21 mouse cellular contexts compared by ENCODE assay signal in the genomic region with DNA sequence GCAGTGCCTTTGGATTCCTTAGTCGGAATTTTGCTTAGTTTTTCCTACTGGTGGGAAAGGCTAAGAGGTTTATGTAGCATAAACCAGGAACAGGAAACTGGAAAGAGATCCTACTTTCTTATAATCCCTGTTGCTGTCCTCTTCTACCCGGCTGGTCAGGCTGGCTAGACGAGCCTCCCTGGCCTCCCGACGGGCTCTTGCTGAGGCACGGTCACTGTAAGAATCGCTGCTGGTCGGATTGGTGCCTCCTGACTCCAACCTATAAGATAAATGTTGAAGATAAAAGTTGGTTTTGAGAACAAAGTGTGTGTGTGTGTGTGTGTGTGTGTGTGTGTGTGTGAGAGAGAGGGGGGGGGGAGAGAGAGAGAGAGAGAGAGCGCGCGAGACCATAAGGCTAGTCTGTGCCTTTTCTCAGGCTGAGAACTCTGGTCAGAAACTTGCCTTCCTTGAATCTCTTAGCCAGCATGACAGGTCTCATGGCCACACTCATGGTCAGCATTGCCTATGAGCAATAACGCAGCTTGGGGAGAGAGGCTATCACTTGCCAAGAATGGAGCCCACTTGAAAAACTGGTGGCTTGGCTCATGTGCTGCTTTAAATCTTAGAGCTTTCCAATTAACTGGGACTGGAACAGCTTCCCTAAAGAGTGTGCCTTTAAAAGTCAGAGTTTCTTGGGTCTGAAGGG.
A peak's percentile ranks its signal among the peaks of the same experiment; 100 is the strongest.
DNase-seq lines count a peak whose midpoint lies in the region; ATAC-seq and TF ChIP-seq lines count a peak whose summit lies in the region.
"Had no signal": no experiment of that assay in that cellular context is flagged by ENCODE, and none has a peak within 500 bp of the region (broad histone marks: within the 10 kb centered on the region; RNA-seq: fewer than 3 reads in every experiment).

No protein-coding gene starts in this region.

- intact Hi-C loops in left cerebral cortex, postnatal 36 days (cut with DNase I) = no loop called here

- no peak overlapping the region for H3K4me2 ChIP-seq in intestine, embryonic 14.5 days (ENCODE audit: low read length)
- no peak overlapping the region for H3K4me2 ChIP-seq in intestine, postnatal 0 days (replicated peaks; ENCODE audit: low read depth)
- H3K4me2 ChIP-seq in heart, postnatal 0 days (ENCODE audit: low read depth, low read length) = no peak overlapping the region
- H3K4me2 ChIP-seq in forebrain, embryonic 16.5 days (ENCODE audit: low read length) = no peak overlapping the region
- H3K4me2 ChIP-seq: embryonic facial prominence, embryonic 12.5 days; forebrain, embryonic 15.5 days; hindbrain, embryonic 13.5 days; liver, embryonic 11.5 days; neural tube, embryonic 15.5 days had no signal

- H3K9me3 ChIP-seq in heart, embryonic 10.5 days = no peaks in the 10 kb centered on the region
- H3K9me3 ChIP-seq in intestine, embryonic 14.5 days (ENCODE audit: control insufficient read depth, low read length) = no peaks in the 10 kb centered on the region
- no peaks in the 10 kb centered on the region for H3K9me3 ChIP-seq in intestine, postnatal 0 days (ENCODE audit: control insufficient read depth)
- no peaks in the 10 kb centered on the region for H3K9me3 ChIP-seq in embryonic facial prominence, embryonic 10.5 days
- H3K9me3 ChIP-seq in heart, postnatal 0 days (replicated peaks; ENCODE audit: control insufficient read depth, low read length) = no peaks in the 10 kb centered on the region
- no peaks in the 10 kb centered on the region for H3K9me3 ChIP-seq in forebrain, embryonic 16.5 days (ENCODE audit: control insufficient read depth, low read length)
- H3K9me3 ChIP-seq: embryonic facial prominence, embryonic 12.5 days; forebrain, embryonic 15.5 days; hindbrain, embryonic 13.5 days; neural tube, embryonic 15.5 days had no signal

- WGBS in heart, embryonic 10.5 days = 81% methylated on average over 12 of the region's 12 CpGs
- WGBS in intestine, embryonic 14.5 days = 71% methylated on average over 12 of the region's 12 CpGs
- 82% methylated on average over 12 of the region's 12 CpGs for WGBS in intestine, postnatal 0 days
- 81% methylated on average over 12 of the region's 12 CpGs for WGBS in embryonic facial prominence, embryonic 10.5 days
- WGBS in heart, postnatal 0 days = 76% methylated on average over 12 of the region's 12 CpGs
- WGBS in forebrain, embryonic 16.5 days = 88% methylated on average over 12 of the region's 12 CpGs

- no peaks in the 10 kb centered on the region for H3K27me3 ChIP-seq in heart, embryonic 10.5 days (ENCODE audit: insufficient read depth, poor library complexity, severe bottlenecking)
- H3K27me3 ChIP-seq in intestine, embryonic 14.5 days (replicated peaks; ENCODE audit: control insufficient read depth, insufficient read depth, low read length) = no peaks in the 10 kb centered on the region
- no peaks in the 10 kb centered on the region for H3K27me3 ChIP-seq in intestine, postnatal 0 days (replicated peaks; ENCODE audit: control insufficient read depth, insufficient read depth, low read length)
- H3K27me3 ChIP-seq in embryonic facial prominence, embryonic 10.5 days (replicated peaks; ENCODE audit: low read depth, poor library complexity, severe bottlenecking) = no peaks in the 10 kb centered on the region
- H3K27me3 ChIP-seq in heart, postnatal 0 days (ENCODE audit: control insufficient read depth, insufficient read depth, low read length) = no peaks in the 10 kb centered on the region
- H3K27me3 ChIP-seq in forebrain, embryonic 16.5 days (replicated peaks; ENCODE audit: control insufficient read depth, insufficient read depth, low read length) = no peaks in the 10 kb centered on the region
- H3K27me3 ChIP-seq: embryonic facial prominence, embryonic 12.5 days; forebrain, embryonic 15.5 days; hindbrain, embryonic 13.5 days; neural tube, embryonic 15.5 days had no signal

- TF ChIP-seq CTCF in intestine, postnatal 0 days (IDR thresholded peaks at IDR 0.05; ENCODE audit: low read depth) = no peak
- TF ChIP-seq CTCF in heart, postnatal 0 days (IDR thresholded peaks at IDR 0.05; ENCODE audit: low read depth) = no peak

- peak; percentile 75 for DNase-seq in heart, embryonic 10.5 days (ENCODE audit: low spot score)
- no peak for DNase-seq in heart, postnatal 4 days
- DNase-seq in intestine, embryonic 14.5 days (ENCODE audit: low spot score) = no peak
- no peak for DNase-seq in embryonic facial prominence, embryonic 10.5 days (ENCODE audit: low spot score)
- no peak for DNase-seq in heart, postnatal 0 days (ENCODE audit: low spot score)
- DNase-seq in left cerebral cortex, postnatal 36 days (ENCODE audit: low spot score in 2 of 2) = no peak
- DNase-seq: B cell, adult 2 months; gastrocnemius, postnatal 36 days; kidney, postnatal 10 days; lung, adult 2 months; lung, postnatal 36 days; spleen, adult 18-20 months had no signal

- peaks cover 36% of the 10 kb centered on the region; the same call in 1 of the 2 replicates for H3K36me3 ChIP-seq in heart, embryonic 10.5 days
- peaks cover 48% of the 10 kb centered on the region for H3K36me3 ChIP-seq in intestine, embryonic 14.5 days (ENCODE audit: control insufficient read depth, insufficient read depth, low read length)
- peaks cover 10% of the 10 kb centered on the region for H3K36me3 ChIP-seq in intestine, postnatal 0 days (ENCODE audit: control insufficient read depth, insufficient read depth)
- H3K36me3 ChIP-seq in embryonic facial prominence, embryonic 10.5 days (replicated peaks) = no peaks in the 10 kb centered on the region
- H3K36me3 ChIP-seq in heart, postnatal 0 days (replicated peaks; ENCODE audit: control insufficient read depth, insufficient read depth, low read length) = peaks cover 50% of the 10 kb centered on the region
- peaks cover 8% of the 10 kb centered on the region for H3K36me3 ChIP-seq in forebrain, embryonic 16.5 days (ENCODE audit: control insufficient read depth, insufficient read depth)

- no peak overlapping the region for H3K9ac ChIP-seq in intestine, embryonic 14.5 days (ENCODE audit: low read length)
- no peak overlapping the region for H3K9ac ChIP-seq in intestine, postnatal 0 days (ENCODE audit: low read depth, low read length)
- no peak overlapping the region for H3K9ac ChIP-seq in heart, postnatal 0 days (replicated peaks; ENCODE audit: low read depth, low read length)
- H3K9ac ChIP-seq in forebrain, embryonic 16.5 days (replicated peaks; ENCODE audit: low read depth, low read length) = no peak overlapping the region
- H3K9ac ChIP-seq: embryonic facial prominence, embryonic 12.5 days; forebrain, embryonic 15.5 days; hindbrain, embryonic 13.5 days; neural tube, embryonic 15.5 days had no signal

- no peak overlapping the region for H3K4me3 ChIP-seq in heart, embryonic 10.5 days
- H3K4me3 ChIP-seq in intestine, embryonic 14.5 days (ENCODE audit: low read depth, low read length) = no peak overlapping the region
- no peak overlapping the region for H3K4me3 ChIP-seq in intestine, postnatal 0 days (ENCODE audit: low read depth, low read length)
- no peak overlapping the region for H3K4me3 ChIP-seq in embryonic facial prominence, embryonic 10.5 days
- no peak overlapping the region for H3K4me3 ChIP-seq in heart, postnatal 0 days (ENCODE audit: low read depth, low read length)
- no peak overlapping the region for H3K4me3 ChIP-seq in forebrain, embryonic 16.5 days (replicated peaks; ENCODE audit: low read length)
- H3K4me3 ChIP-seq: embryonic facial prominence, embryonic 12.5 days; forebrain, embryonic 15.5 days; hindbrain, embryonic 13.5 days; neural tube, embryonic 15.5 days had no signal

- H3K27ac ChIP-seq in heart, embryonic 10.5 days = peak overlapping the region; percentile 59; the same call in 1 of the 2 replicates
- H3K27ac ChIP-seq in intestine, embryonic 14.5 days (ENCODE audit: low read depth) = peak overlapping the region; percentile 38; the same call in 1 of the 2 replicates
- H3K27ac ChIP-seq in intestine, postnatal 0 days (ENCODE audit: low read depth, low read length) = no peak overlapping the region
- peak overlapping the region; percentile 41 for H3K27ac ChIP-seq in embryonic facial prominence, embryonic 10.5 days (replicated peaks)
- peak overlapping the region; percentile 75 for H3K27ac ChIP-seq in heart, postnatal 0 days (ENCODE audit: low read depth)
- H3K27ac ChIP-seq in forebrain, embryonic 16.5 days (ENCODE audit: low read length) = no peak overlapping the region
- H3K27ac ChIP-seq: embryonic facial prominence, embryonic 12.5 days; forebrain, embryonic 15.5 days; hindbrain, embryonic 13.5 days; neural tube, embryonic 15.5 days had no signal

- ATAC-seq in intestine, embryonic 14.5 days (replicated peaks; ENCODE audit: low FRiP score, low TSS enrichment, low read depth) = no peak
- no peak for ATAC-seq in intestine, postnatal 0 days
- no peak for ATAC-seq in heart, postnatal 0 days (ENCODE audit: insufficient read depth, low read depth)
- ATAC-seq in forebrain, embryonic 16.5 days = no peak
- ATAC-seq: forebrain, embryonic 15.5 days; inflammation-experienced regulatory T-cells, adult 6 months; midbrain, embryonic 16.5 days had no signal

- TF ChIP-seq EP300 in heart, postnatal 0 days (IDR thresholded peaks at IDR 0.05; ENCODE audit: low read depth) = no peak

- peaks cover 40% of the 10 kb centered on the region for H3K4me1 ChIP-seq in heart, embryonic 10.5 days
- H3K4me1 ChIP-seq in intestine, embryonic 14.5 days (replicated peaks; ENCODE audit: control insufficient read depth, insufficient read depth, low read length) = peaks cover 38% of the 10 kb centered on the region
- H3K4me1 ChIP-seq in intestine, postnatal 0 days (replicated peaks; ENCODE audit: control insufficient read depth, insufficient read depth, low read length) = no peaks in the 10 kb centered on the region; the same call in 1 of the 2 replicates
- peaks cover 48% of the 10 kb centered on the region for H3K4me1 ChIP-seq in embryonic facial prominence, embryonic 10.5 days
- H3K4me1 ChIP-seq in heart, postnatal 0 days (ENCODE audit: control insufficient read depth, insufficient read depth) = peaks cover 13% of the 10 kb centered on the region
- H3K4me1 ChIP-seq in forebrain, embryonic 16.5 days (replicated peaks; ENCODE audit: control insufficient read depth, insufficient read depth, low read length) = no peaks in the 10 kb centered on the region
- H3K4me1 ChIP-seq: forebrain, embryonic 15.5 days had no signal

Comparison
In these comparisons a context has a peak if more than half of its experiments do, and no peak if none do; other contexts are left out.
1. H3K27ac ChIP-seq: peak in heart, embryonic 10.5 days (single experiment), intestine, embryonic 14.5 days (single experiment), embryonic facial prominence, embryonic 10.5 days (single experiment) and heart, postnatal 0 days (single experiment); none in intestine, postnatal 0 days (single experiment) and forebrain, embryonic 16.5 days (single experiment).